Comparison of ENCODE assay signal across 9 mouse cellular contexts in the genomic region with DNA sequence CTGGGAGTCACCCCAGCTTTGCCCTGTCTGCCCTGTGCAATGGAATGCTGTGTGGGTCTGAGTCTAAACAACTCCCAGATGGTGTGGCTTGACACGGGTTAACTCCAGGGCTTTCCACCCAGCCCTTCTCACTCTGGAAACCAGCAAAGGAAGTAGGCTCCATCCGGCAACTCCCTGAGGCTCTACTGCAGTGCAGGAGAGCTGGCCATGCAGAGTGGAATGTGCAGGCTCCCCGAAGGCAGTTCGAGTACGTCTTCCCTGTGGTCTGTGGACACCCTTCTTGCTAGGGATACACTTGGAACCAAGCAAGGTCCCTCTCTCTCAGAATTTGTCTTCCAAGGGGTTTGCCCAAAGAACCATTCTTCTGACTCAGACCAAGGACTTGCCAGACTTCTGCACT.
A peak's percentile ranks its signal among the peaks of the same experiment; 100 is the strongest.
DNase-seq lines count a peak whose midpoint lies in the region; ATAC-seq lines count a peak whose summit lies in the region.
"Had no signal": no experiment of that assay in that cellular context is flagged by ENCODE, and none has a peak within 500 bp of the region (broad histone marks: within the 10 kb centered on the region; RNA-seq: fewer than 3 reads in every experiment).

No protein-coding gene starts in this region.

- peak overlapping the region; percentile 79 for H3K27ac ChIP-seq in embryonic facial prominence, embryonic 10.5 days (replicated peaks)
- peak overlapping the region; percentile 65 for H3K27ac ChIP-seq in hindbrain, embryonic 14.5 days
- no peak overlapping the region for H3K27ac ChIP-seq in liver, embryonic 16.5 days (ENCODE audit: low read length)

- 26% methylated on average over 5 of the region's 5 CpGs for WGBS in embryonic facial prominence, embryonic 10.5 days
- WGBS in hindbrain, embryonic 14.5 days, result 68% methylated on average over 5 of the region's 5 CpGs
- WGBS in liver, embryonic 16.5 days (ENCODE audit: insufficient replicate concordance), result 52% methylated on average over 5 of the region's 5 CpGs

- no peak for ATAC-seq in hindbrain, embryonic 14.5 days (ENCODE audit: low FRiP score)
- ATAC-seq in liver, embryonic 16.5 days (ENCODE audit: low read depth), result 0 out of 2 replicates have a peak, but pooled peaks have one; percentile 27

- H3K27me3 ChIP-seq in embryonic facial prominence, embryonic 10.5 days (replicated peaks; ENCODE audit: low read depth, poor library complexity, severe bottlenecking), result 0 out of 2 replicates have a peak, but pooled peaks cover 5% of the 10 kb centered on the region
- H3K27me3 ChIP-seq in hindbrain, embryonic 14.5 days (ENCODE audit: control insufficient read depth, insufficient read depth, low read length), result no peaks in the 10 kb centered on the region
- H3K27me3 ChIP-seq in liver, embryonic 16.5 days (ENCODE audit: control insufficient read depth, insufficient read depth, low read depth, low read length), result no peaks in the 10 kb centered on the region

- H3K4me2 ChIP-seq in hindbrain, embryonic 14.5 days (replicated peaks), result no peak overlapping the region
- no peak overlapping the region for H3K4me2 ChIP-seq in liver, embryonic 16.5 days (ENCODE audit: low read depth, low read length)

- H3K9ac ChIP-seq in hindbrain, embryonic 14.5 days, result no peak overlapping the region
- H3K9ac ChIP-seq in liver, embryonic 16.5 days (ENCODE audit: low read depth, low read length), result no peak overlapping the region

- H3K36me3 ChIP-seq in embryonic facial prominence, embryonic 10.5 days (replicated peaks), result peaks cover 64% of the 10 kb centered on the region
- H3K36me3 ChIP-seq in hindbrain, embryonic 14.5 days (replicated peaks; ENCODE audit: control insufficient read depth, insufficient read depth), result peaks cover 70% of the 10 kb centered on the region
- H3K36me3 ChIP-seq in liver, embryonic 16.5 days (ENCODE audit: control insufficient read depth, insufficient read depth), result no peaks in the 10 kb centered on the region

- peaks cover 78% of the 10 kb centered on the region for H3K4me1 ChIP-seq in embryonic facial prominence, embryonic 10.5 days
- H3K4me1 ChIP-seq in hindbrain, embryonic 14.5 days (replicated peaks; ENCODE audit: control insufficient read depth, insufficient read depth, low read length), result peaks cover 42% of the 10 kb centered on the region
- no peaks in the 10 kb centered on the region for H3K4me1 ChIP-seq in liver, embryonic 16.5 days (ENCODE audit: control insufficient read depth, low read depth, low read length)

- H3K4me3 ChIP-seq in embryonic facial prominence, embryonic 10.5 days, result 0 out of 2 replicates have a peak overlapping the region, but pooled peaks have one; percentile 8
- H3K4me3 ChIP-seq in hindbrain, embryonic 14.5 days (replicated peaks; ENCODE audit: low read length), result no peak overlapping the region
- H3K4me3 ChIP-seq in liver, embryonic 16.5 days (ENCODE audit: low read depth, low read length), result no peak overlapping the region
- H3K4me3 ChIP-seq: megakaryocyte, embryonic 14.5 days had no signal

- no peaks in the 10 kb centered on the region for H3K9me3 ChIP-seq in embryonic facial prominence, embryonic 10.5 days
- no peaks in the 10 kb centered on the region for H3K9me3 ChIP-seq in hindbrain, embryonic 14.5 days (ENCODE audit: control insufficient read depth, low read length)
- no peaks in the 10 kb centered on the region for H3K9me3 ChIP-seq in liver, embryonic 16.5 days (replicated peaks; ENCODE audit: control insufficient read depth, low read length)
- H3K9me3 ChIP-seq: megakaryocyte, embryonic 14.5 days had no signal

- DNase-seq in 3134 (ENCODE audit: extremely low read depth, insufficient read length, low spot score), result peak; percentile 65
- DNase-seq in embryonic facial prominence, embryonic 10.5 days (ENCODE audit: low spot score), result peak; percentile 74
- no peak for DNase-seq in hindbrain, embryonic 14.5 days (ENCODE audit: low spot score)
- no peak for DNase-seq in urinary bladder, postnatal 4 days (ENCODE audit: low spot score in 2 of 2)
- DNase-seq in testis, postnatal 14 days (ENCODE audit: low spot score), result no peak
- DNase-seq in right cerebral cortex, postnatal 4 days, result no peak
- no peak for DNase-seq in spleen, postnatal 14 days (ENCODE audit: low spot score in 2 of 2)

Comparison
In these comparisons a context has a peak if more than half of its experiments do, and no peak if none do; other contexts are left out.
1. DNase-seq: peak in 3134 (single experiment) and embryonic facial prominence, embryonic 10.5 days (single experiment); none in hindbrain, embryonic 14.5 days (single experiment), urinary bladder, postnatal 4 days (0 of 2), testis, postnatal 14 days (single experiment), right cerebral cortex, postnatal 4 days (single experiment) and spleen, postnatal 14 days (0 of 2).